ENCODE assay signal across 12 mouse cellular contexts in genomic region chr16:74092997-74093801, GRCm38 (mm10).
A peak's percentile ranks its signal among the peaks of the same experiment; 100 is the strongest.
DNase-seq lines count a peak whose midpoint lies in the region; ATAC-seq lines count a peak whose summit lies in the region.
"Had no signal": no experiment of that assay in that cellular context is flagged by ENCODE, and none has a peak within 500 bp of the region (broad histone marks: within the 10 kb centered on the region; RNA-seq: fewer than 3 reads in every experiment).

No protein-coding gene starts in this region.

- H3K4me3 ChIP-seq in intestine, embryonic 14.5 days (ENCODE audit: low read depth, low read length), result no peak overlapping the region
- no peak overlapping the region for H3K4me3 ChIP-seq in intestine, embryonic 16.5 days (ENCODE audit: low read length)
- H3K4me3 ChIP-seq in forebrain, embryonic 16.5 days (replicated peaks; ENCODE audit: low read length), result no peak overlapping the region
- no peak overlapping the region for H3K4me3 ChIP-seq in limb, embryonic 15.5 days
- H3K4me3 ChIP-seq: erythroblast, embryonic 14.5 days; heart, adult 2 months; midbrain, embryonic 13.5 days had no signal

- DNase-seq in intestine, embryonic 14.5 days (ENCODE audit: low spot score), result no peak
- DNase-seq in embryo, embryonic 10 days (ENCODE audit: low spot score), result peak; percentile 79
- no peak for DNase-seq in left cerebral cortex, adult 9 months (ENCODE audit: low spot score in 2 of 2)
- no peak for DNase-seq in adrenal gland, adult (ENCODE audit: inconsistent age in 2 of 2, low spot score in 1 of 2)
- no peak for DNase-seq in cerebellum, postnatal 36 days
- DNase-seq: heart, adult 2 months; liver had no signal

- no peaks in the 10 kb centered on the region for H3K27me3 ChIP-seq in intestine, embryonic 14.5 days (replicated peaks; ENCODE audit: control insufficient read depth, insufficient read depth, low read length)
- no peaks in the 10 kb centered on the region for H3K27me3 ChIP-seq in intestine, embryonic 16.5 days (replicated peaks; ENCODE audit: control insufficient read depth, insufficient read depth, low read length)
- H3K27me3 ChIP-seq in forebrain, embryonic 16.5 days (replicated peaks; ENCODE audit: control insufficient read depth, insufficient read depth, low read length), result no peaks in the 10 kb centered on the region
- H3K27me3 ChIP-seq in limb, embryonic 15.5 days, result no peaks in the 10 kb centered on the region
- H3K27me3 ChIP-seq: midbrain, embryonic 13.5 days had no signal

- H3K4me1 ChIP-seq in intestine, embryonic 14.5 days (replicated peaks; ENCODE audit: control insufficient read depth, insufficient read depth, low read length), result no peaks in the 10 kb centered on the region
- no peaks in the 10 kb centered on the region for H3K4me1 ChIP-seq in intestine, embryonic 16.5 days (ENCODE audit: control insufficient read depth, insufficient read depth, low read length)
- H3K4me1 ChIP-seq in forebrain, embryonic 16.5 days (replicated peaks; ENCODE audit: control insufficient read depth, insufficient read depth, low read length), result peaks cover 10% of the 10 kb centered on the region; the same call in 1 of the 2 replicates
- H3K4me1 ChIP-seq in limb, embryonic 15.5 days, result peaks cover 12% of the 10 kb centered on the region; the same call in 1 of the 2 replicates

- no peak overlapping the region for H3K4me2 ChIP-seq in intestine, embryonic 14.5 days (ENCODE audit: low read length)
- no peak overlapping the region for H3K4me2 ChIP-seq in intestine, embryonic 16.5 days (ENCODE audit: low read depth, low read length)
- no peak overlapping the region for H3K4me2 ChIP-seq in forebrain, embryonic 16.5 days (ENCODE audit: low read length)
- H3K4me2 ChIP-seq in limb, embryonic 15.5 days, result no peak overlapping the region
- H3K4me2 ChIP-seq: midbrain, embryonic 13.5 days had no signal

- H3K9ac ChIP-seq in intestine, embryonic 14.5 days (ENCODE audit: low read length), result no peak overlapping the region
- H3K9ac ChIP-seq in intestine, embryonic 16.5 days (ENCODE audit: low read depth, low read length), result no peak overlapping the region
- H3K9ac ChIP-seq in forebrain, embryonic 16.5 days (replicated peaks; ENCODE audit: low read depth, low read length), result no peak overlapping the region
- no peak overlapping the region for H3K9ac ChIP-seq in limb, embryonic 15.5 days
- H3K9ac ChIP-seq: midbrain, embryonic 13.5 days had no signal

- H3K36me3 ChIP-seq in intestine, embryonic 14.5 days (ENCODE audit: control insufficient read depth, insufficient read depth, low read length), result no peaks in the 10 kb centered on the region
- H3K36me3 ChIP-seq in intestine, embryonic 16.5 days (ENCODE audit: control insufficient read depth, insufficient read depth, low read length), result no peaks in the 10 kb centered on the region
- no peaks in the 10 kb centered on the region for H3K36me3 ChIP-seq in forebrain, embryonic 16.5 days (ENCODE audit: control insufficient read depth, insufficient read depth)
- no peaks in the 10 kb centered on the region for H3K36me3 ChIP-seq in limb, embryonic 15.5 days
- H3K36me3 ChIP-seq: midbrain, embryonic 13.5 days had no signal

- H3K9me3 ChIP-seq in intestine, embryonic 14.5 days (ENCODE audit: control insufficient read depth, low read length), result no peaks in the 10 kb centered on the region
- no peaks in the 10 kb centered on the region for H3K9me3 ChIP-seq in intestine, embryonic 16.5 days (ENCODE audit: control insufficient read depth, low read length)
- H3K9me3 ChIP-seq in forebrain, embryonic 16.5 days (ENCODE audit: control insufficient read depth, low read length), result no peaks in the 10 kb centered on the region
- H3K9me3 ChIP-seq in limb, embryonic 15.5 days, result no peaks in the 10 kb centered on the region
- H3K9me3 ChIP-seq: midbrain, embryonic 13.5 days had no signal

- peak overlapping the region; percentile 25; the same call in 1 of the 2 replicates for H3K27ac ChIP-seq in intestine, embryonic 14.5 days (ENCODE audit: low read depth)
- no peak overlapping the region for H3K27ac ChIP-seq in intestine, embryonic 16.5 days (ENCODE audit: low read length)
- 0 out of 2 replicates have a peak overlapping the region, but pooled peaks have one; percentile 2 for H3K27ac ChIP-seq in forebrain, embryonic 16.5 days (ENCODE audit: low read length)
- peak overlapping the region; percentile 44 for H3K27ac ChIP-seq in limb, embryonic 15.5 days
- H3K27ac ChIP-seq: heart, adult 2 months; midbrain, embryonic 13.5 days had no signal

- 58% methylated on average over 7 of the region's 7 CpGs for WGBS in intestine, embryonic 14.5 days
- 54% methylated on average over 7 of the region's 7 CpGs for WGBS in intestine, embryonic 16.5 days
- 44% methylated on average over 7 of the region's 7 CpGs for WGBS in forebrain, embryonic 16.5 days
- 31% methylated on average over 7 of the region's 7 CpGs for WGBS in limb, embryonic 15.5 days

- no peak for ATAC-seq in intestine, embryonic 14.5 days (replicated peaks; ENCODE audit: low FRiP score, low TSS enrichment, low read depth)
- no peak for ATAC-seq in intestine, embryonic 16.5 days
- peak; percentile 39; the same call in 1 of the 2 replicates for ATAC-seq in forebrain, embryonic 16.5 days
- ATAC-seq in limb, embryonic 15.5 days (ENCODE audit: insufficient number of reproducible peaks, low FRiP score, low TSS enrichment, low read depth), result peak; percentile 69
- ATAC-seq: midbrain, embryonic 13.5 days had no signal

Comparison
In these comparisons a context has a peak if more than half of its experiments do, and no peak if none do; other contexts are left out.
1. ATAC-seq: peak in forebrain, embryonic 16.5 days (single experiment) and limb, embryonic 15.5 days (single experiment); none in intestine, embryonic 14.5 days (single experiment) and intestine, embryonic 16.5 days (single experiment).